Mouse (Mus musculus) brain, embryonic 14.5 days (tissue): ENCODE data around the gene Myo5a.

Source experiments
- CTCF ChIP-seq: fragments of 200-500 bp; IDR thresholded peaks from 2 replicates; pipeline ENCODE4 v1.5.1; 2012; ENCODE audit warnings: inconsistent platforms, mild to moderate bottlenecking, moderate library complexity, borderline replicate concordance; ENCODE audit not compliant: insufficient read depth, insufficient read length; ENCODE audit errors: extremely low read depth
- POLR2A ChIP-seq: fragments of 200-500 bp; IDR thresholded peaks from 2 replicates; pipeline ENCODE4 v1.6.1; 2012; ENCODE audit warnings: mild to moderate bottlenecking, inconsistent platforms, borderline replicate concordance; ENCODE audit not compliant: poor library complexity, insufficient read depth, insufficient read length, severe bottlenecking; ENCODE audit errors: extremely low read depth

DNA sequence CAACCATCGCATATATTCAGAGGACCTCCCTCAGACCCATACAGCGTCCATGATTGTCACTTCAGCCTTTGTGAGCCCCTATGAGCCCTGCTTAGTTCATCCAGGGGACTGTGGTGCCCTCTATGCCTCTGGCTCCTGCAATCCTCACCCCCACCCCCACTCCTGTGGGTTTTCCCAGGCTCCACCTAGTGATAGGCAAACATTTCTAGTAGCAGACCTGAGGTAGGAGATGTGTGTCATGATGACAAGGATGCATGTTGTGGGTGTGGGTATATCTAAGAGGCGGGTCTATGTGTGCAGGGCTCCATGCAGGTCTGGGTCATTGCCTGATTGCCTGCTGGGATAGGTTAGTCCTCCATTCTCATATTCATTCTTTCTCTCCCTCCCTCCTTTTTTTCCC is 167.4 kb downstream of the Myo5a start:
- TF ChIP-seq CTCF (no peak), POLR2A (no peak)
